Mouse (Mus musculus) lung, postnatal 14 days (tissue): ENCODE results near the gene Hspbap1.

ENCODE experiments used
- DNase-seq: peaks from one replicate; pipeline ENCODE4 v3.0.0; 2021

Hspbap1 gene

GRCm38 (mm10) chr16:35769878-35770657 is at the start of gene Hspbap1:
Gene Hspbap1 (plus strand): TSS chr16:35770375.
- DNase-seq = peak; percentile 92

- no peak for DNase-seq
Observed at GRCm38 (mm10) chr16:35724561-35724960, 45.6 kb upstream of the Hspbap1 start.

- no peak for DNase-seq
Observed at GRCm38 (mm10) chr16:35726601-35727000, 43.6 kb upstream of the Hspbap1 start.

- DNase-seq = no peak
Observed at GRCm38 (mm10) chr16:35729151-35729738, 40.9 kb upstream of the Hspbap1 start.

GRCm38 (mm10) chr16:35732096-35732495 is 38.1 kb upstream of the Hspbap1 start:
- no peak for DNase-seq

- DNase-seq = peak; percentile 81
Observed at GRCm38 (mm10) chr16:35734038-35734437, 36.1 kb upstream of the Hspbap1 start.

- DNase-seq = no peak
Observed at GRCm38 (mm10) chr16:35738096-35738767, 31.9 kb upstream of the Hspbap1 start.

GRCm38 (mm10) chr16:35739548-35739947 is 30.6 kb upstream of the Hspbap1 start:
- DNase-seq = no peak

- DNase-seq = no peak
Observed at GRCm38 (mm10) chr16:35740357-35740756, 29.8 kb upstream of the Hspbap1 start.

- DNase-seq = no peak
Observed at GRCm38 (mm10) chr16:35740943-35741342, 29.2 kb upstream of the Hspbap1 start.

GRCm38 (mm10) chr16:35741621-35742020 is 28.6 kb upstream of the Hspbap1 start:
- DNase-seq = no peak

- no peak for DNase-seq
Observed at GRCm38 (mm10) chr16:35742251-35742937, 27.8 kb upstream of the Hspbap1 start.

- DNase-seq = no peak
Observed at GRCm38 (mm10) chr16:35747417-35748236, 22.5 kb upstream of the Hspbap1 start.

- no peak for DNase-seq
Observed at GRCm38 (mm10) chr16:35748237-35748603, 22.0 kb upstream of the Hspbap1 start.

GRCm38 (mm10) chr16:35749385-35749784 is 20.8 kb upstream of the Hspbap1 start:
- DNase-seq = no peak

- DNase-seq = no peak
Observed at GRCm38 (mm10) chr16:35751841-35752240, 18.3 kb upstream of the Hspbap1 start.

GRCm38 (mm10) chr16:35753926-35754325 is 16.2 kb upstream of the Hspbap1 start:
- no peak for DNase-seq

GRCm38 (mm10) chr16:35755502-35756334 is 14.5 kb upstream of the Hspbap1 start:
- no peak for DNase-seq

GRCm38 (mm10) chr16:35756697-35757096 is 13.5 kb upstream of the Hspbap1 start:
- DNase-seq = no peak

- DNase-seq = no peak
Observed at GRCm38 (mm10) chr16:35759401-35759800, 10.8 kb upstream of the Hspbap1 start.

- DNase-seq = no peak
Observed at GRCm38 (mm10) chr16:35763590-35764296, 6.4 kb upstream of the Hspbap1 start.
